Mouse (Mus musculus): ENCODE data around the gene Amt. TPM values are rescaled to one million over a fixed set of nuclear protein-coding genes. Genes with fewer than 3 reads are reported as not detected.
"Not testable (repeated sequence)": the region's sequence is repeated elsewhere in the genome, so short reads cannot be mapped to it uniquely, and the experiment has no call there.

Gene Amt
- total and polyA plus RNA-seq, 2 experiments from 2014 or later = 22.5 to 28.5 TPM

GRCm38 (mm10) chr9:108308141-108308540 is 11.5 kb downstream of the Amt start:
- Histone ChIP-seq H3K9ac (replicated peaks; ENCODE audit: low read length) (0 out of 2 replicates have a peak overlapping the region, but pooled peaks have one; percentile 17), H3K27me3 (ENCODE audit: insufficient read depth, low read length) (no peaks in the 10 kb centered on the region), H3K4me2 (ENCODE audit: low read depth, low read length) (peak overlapping the region; percentile 63), H3K9me3 (ENCODE audit: low read length) (no peaks in the 10 kb centered on the region), H3K4me3 (ENCODE audit: low read length) (peak overlapping the region; percentile 92), H3K4me1 (ENCODE audit: insufficient read depth, low read length) (peaks cover 21% of the 10 kb centered on the region), H3K27ac (no peak overlapping the region), H3K36me3 (ENCODE audit: insufficient read depth, low read length) (no peaks in the 10 kb centered on the region)
- TF ChIP-seq CTCF (IDR thresholded peaks at IDR 0.05; ENCODE audit: low read depth) = no peak
- no peak for ATAC-seq
- 47% methylated on average over 2 of the region's 2 CpGs for WGBS
- DNase-seq (ENCODE audit: low spot score) = no peak

DNA sequence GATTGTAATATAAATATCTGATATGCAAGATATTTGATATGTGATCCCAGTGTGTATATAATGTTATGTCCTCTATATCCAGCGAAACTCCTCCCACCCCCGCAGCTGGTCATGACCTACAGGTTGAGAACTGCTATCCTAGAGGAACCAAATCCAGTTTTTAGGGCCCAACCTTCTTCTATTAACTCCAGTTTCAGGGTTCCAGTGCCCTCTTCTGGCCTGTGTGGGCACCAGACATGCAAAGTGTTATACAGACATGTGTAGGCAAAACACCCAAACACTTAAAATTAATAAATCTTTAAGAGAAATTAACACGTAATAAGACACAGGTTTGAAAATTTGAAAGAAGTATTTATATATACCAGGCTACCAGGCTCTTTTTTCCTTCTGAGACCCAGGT is 20.9 kb downstream of the Amt start:
- Histone ChIP-seq H3K4me3 (ENCODE audit: low read length) (no peak overlapping the region), H3K4me2 (ENCODE audit: low read depth, low read length) (no peak overlapping the region), H3K9me3 (ENCODE audit: low read length) (no peaks in the 10 kb centered on the region), H3K9ac (replicated peaks; ENCODE audit: low read length) (no peak overlapping the region), H3K27ac (no peak overlapping the region), H3K27me3 (ENCODE audit: insufficient read depth, low read length) (no peaks in the 10 kb centered on the region), H3K4me1 (ENCODE audit: insufficient read depth, low read length) (no peaks in the 10 kb centered on the region), H3K36me3 (ENCODE audit: insufficient read depth, low read length) (no peaks in the 10 kb centered on the region)
- TF ChIP-seq CTCF (IDR thresholded peaks at IDR 0.05; ENCODE audit: low read depth) = peak; percentile 40
- 97% methylated on average over 3 of the region's 3 CpGs for WGBS
- ATAC-seq = no peak
- DNase-seq (ENCODE audit: low spot score) = no peak

GRCm38 (mm10) chr9:108318462-108318861 is 21.8 kb downstream of the Amt start:
- H3K9ac ChIP-seq (replicated peaks; ENCODE audit: low read length) = no peak overlapping the region
- H3K4me1 ChIP-seq (ENCODE audit: insufficient read depth, low read length) = no peaks in the 10 kb centered on the region
- DNase-seq (ENCODE audit: low spot score) (no peak), ATAC-seq (no peak)
- H3K9me3 ChIP-seq (ENCODE audit: low read length) = no peaks in the 10 kb centered on the region
- no peak for TF ChIP-seq CTCF (IDR thresholded peaks at IDR 0.05; ENCODE audit: low read depth)
- H3K4me2 ChIP-seq (ENCODE audit: low read depth, low read length) = no peak overlapping the region
- H3K36me3 ChIP-seq (ENCODE audit: insufficient read depth, low read length) = no peaks in the 10 kb centered on the region
- H3K27me3 ChIP-seq (ENCODE audit: insufficient read depth, low read length) = no peaks in the 10 kb centered on the region
- H3K27ac ChIP-seq = no peak overlapping the region
- no peak overlapping the region for H3K4me3 ChIP-seq (ENCODE audit: low read length)
- 81% methylated on average over 2 of the region's 2 CpGs for WGBS

DNA sequence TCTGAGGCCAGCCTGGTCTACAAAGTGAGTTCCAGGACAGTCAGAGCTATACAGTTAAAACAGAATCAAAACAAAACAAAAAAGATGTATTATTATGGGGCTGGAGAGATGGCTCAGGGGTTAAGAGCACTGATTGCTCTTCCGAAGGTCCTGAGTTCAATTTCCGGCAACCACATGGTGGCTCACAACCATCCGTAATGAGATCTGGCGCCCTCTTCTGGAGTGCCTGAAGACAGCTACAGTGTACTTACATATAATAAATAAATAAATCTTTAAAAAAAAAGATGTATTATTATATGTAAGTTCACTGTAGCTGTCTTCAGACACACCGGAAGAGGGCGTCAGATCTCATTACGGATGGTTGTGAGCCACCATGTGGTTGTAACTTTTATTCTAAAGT is 25.4 kb downstream of the Amt start:
- not testable (repeated sequence) for H3K4me3 ChIP-seq (ENCODE audit: low read length); H3K4me2 ChIP-seq (ENCODE audit: low read depth, low read length); H3K4me1 ChIP-seq (ENCODE audit: insufficient read depth, low read length); H3K27ac ChIP-seq; DNase-seq (ENCODE audit: low spot score); H3K9ac ChIP-seq (replicated peaks; ENCODE audit: low read length); H3K36me3 ChIP-seq (ENCODE audit: insufficient read depth, low read length); ATAC-seq; H3K9me3 ChIP-seq (ENCODE audit: low read length); H3K27me3 ChIP-seq (ENCODE audit: insufficient read depth, low read length)
- 92% methylated on average over 7 of the region's 7 CpGs for WGBS

- ATAC-seq (no peak), DNase-seq (ENCODE audit: low spot score) (no peak)
- 92% methylated on average over 1 of the region's 1 CpGs for WGBS
- H3K4me3 ChIP-seq (ENCODE audit: low read length) = no peak overlapping the region
- no peaks in the 10 kb centered on the region for H3K4me1 ChIP-seq (ENCODE audit: insufficient read depth, low read length)
- no peaks in the 10 kb centered on the region for H3K9me3 ChIP-seq (ENCODE audit: low read length)
- H3K4me2 ChIP-seq (ENCODE audit: low read depth, low read length) = no peak overlapping the region
- no peak overlapping the region for H3K9ac ChIP-seq (replicated peaks; ENCODE audit: low read length)
- no peak for TF ChIP-seq CTCF (IDR thresholded peaks at IDR 0.05; ENCODE audit: low read depth)
- no peak overlapping the region for H3K27ac ChIP-seq
- H3K27me3 ChIP-seq (ENCODE audit: insufficient read depth, low read length) = no peaks in the 10 kb centered on the region
- peaks cover 9% of the 10 kb centered on the region for H3K36me3 ChIP-seq (ENCODE audit: insufficient read depth, low read length)
Observed at GRCm38 (mm10) chr9:108324784-108325183, 28.1 kb downstream of the Amt start.

GRCm38 (mm10) chr9:108325811-108326210 is 29.2 kb downstream of the Amt start:
- WGBS = 97% methylated on average over 2 of the region's 2 CpGs
- no peak overlapping the region for H3K27ac ChIP-seq
- H3K36me3 ChIP-seq (ENCODE audit: insufficient read depth, low read length) = peaks cover 10% of the 10 kb centered on the region
- no peaks in the 10 kb centered on the region for H3K4me1 ChIP-seq (ENCODE audit: insufficient read depth, low read length)
- DNase-seq (ENCODE audit: low spot score) = no peak
- H3K9me3 ChIP-seq (ENCODE audit: low read length) = no peaks in the 10 kb centered on the region
- no peak for TF ChIP-seq CTCF (IDR thresholded peaks at IDR 0.05; ENCODE audit: low read depth)
- no peak overlapping the region for H3K4me2 ChIP-seq (ENCODE audit: low read depth, low read length)
- H3K4me3 ChIP-seq (ENCODE audit: low read length) = no peak overlapping the region
- ATAC-seq = no peak
- H3K9ac ChIP-seq (replicated peaks; ENCODE audit: low read length) = no peak overlapping the region
- no peaks in the 10 kb centered on the region for H3K27me3 ChIP-seq (ENCODE audit: insufficient read depth, low read length)

GRCm38 (mm10) chr9:108337848-108338550 is 41.3 kb downstream of the Amt start:
- TF ChIP-seq CTCF (IDR thresholded peaks at IDR 0.05; ENCODE audit: low read depth) = no peak
- H3K9ac ChIP-seq (replicated peaks; ENCODE audit: low read length) = no peak overlapping the region; the same call in 1 of the 2 replicates
- ATAC-seq (no peak), DNase-seq (ENCODE audit: low spot score) (no peak)
- peak overlapping the region; percentile 84 for H3K4me2 ChIP-seq (ENCODE audit: low read depth, low read length)
- H3K9me3 ChIP-seq (ENCODE audit: low read length) = no peaks in the 10 kb centered on the region
- peak overlapping the region; percentile 95 for H3K27ac ChIP-seq
- H3K4me1 ChIP-seq (ENCODE audit: insufficient read depth, low read length) = peaks cover 11% of the 10 kb centered on the region; the same call in 1 of the 2 replicates
- H3K27me3 ChIP-seq (ENCODE audit: insufficient read depth, low read length) = no peaks in the 10 kb centered on the region
- WGBS = 67% methylated on average over 10 of the region's 10 CpGs
- H3K4me3 ChIP-seq (ENCODE audit: low read length) = no peak overlapping the region
- H3K36me3 ChIP-seq (ENCODE audit: insufficient read depth, low read length) = peaks cover 21% of the 10 kb centered on the region; the same call in 1 of the 2 replicates
